Mouse (Mus musculus): Measurements from ENCODE around the gene Tmie. TPM values are rescaled to one million over a fixed set of nuclear protein-coding genes. Genes with fewer than 3 reads are reported as not detected.

The Tmie gene
- total RNA-seq, 2 experiments from 2014 or later, result 4.7 to 5.5 TPM

DNA sequence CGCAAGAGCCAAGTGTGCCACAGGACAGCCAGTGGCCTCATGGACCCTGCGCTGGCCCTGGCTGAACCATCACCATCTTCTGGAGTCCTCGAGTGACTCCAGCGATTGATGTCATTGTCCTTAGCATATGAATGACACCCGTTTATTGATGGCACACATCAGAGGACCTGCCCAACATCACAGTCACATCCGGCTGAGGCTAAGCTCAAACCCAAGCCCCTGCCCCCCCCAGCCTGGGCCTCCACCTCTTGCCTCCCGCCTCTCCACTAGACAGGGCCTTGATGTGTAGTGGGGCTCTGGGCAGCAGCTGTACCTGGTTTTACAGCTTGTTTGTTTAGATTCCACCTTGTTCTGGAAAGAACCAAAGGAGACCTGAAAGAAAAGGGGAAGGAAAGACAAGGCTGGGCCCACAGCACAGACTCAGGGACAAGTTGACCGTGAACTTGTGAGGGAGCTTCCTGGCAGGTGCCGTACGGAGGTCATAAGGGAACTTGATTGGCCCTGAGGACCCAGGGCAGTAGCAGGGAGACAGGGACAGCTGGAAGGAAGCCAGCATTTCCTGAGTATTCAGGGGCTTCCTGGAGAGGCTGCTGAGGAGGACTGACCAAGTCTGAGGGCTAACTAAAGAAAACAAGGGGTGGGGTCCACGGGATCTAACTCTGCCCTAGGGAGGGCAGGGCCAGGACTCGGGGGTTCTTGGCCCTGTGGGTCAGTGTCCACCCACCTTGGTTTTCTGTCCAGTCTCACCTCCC lies 11.3 kb upstream of the Tmie start:
- peak in 1 of 2 experiments; percentile 29 for DNase-seq (ENCODE audit: extremely low spot score in 1 of 2, low spot score in 2 of 2)
- intact Hi-C loops (cut with DNase I), result no loop called here

- intact Hi-C loops (cut with DNase I), result no loop called here
- DNase-seq (ENCODE audit: extremely low spot score in 1 of 2, low spot score in 2 of 2), result peak in 1 of 2 experiments; percentile 29
Observed at GRCm38 (mm10) chr9:110890026-110890783, 10.3 kb upstream of the Tmie start.

DNA sequence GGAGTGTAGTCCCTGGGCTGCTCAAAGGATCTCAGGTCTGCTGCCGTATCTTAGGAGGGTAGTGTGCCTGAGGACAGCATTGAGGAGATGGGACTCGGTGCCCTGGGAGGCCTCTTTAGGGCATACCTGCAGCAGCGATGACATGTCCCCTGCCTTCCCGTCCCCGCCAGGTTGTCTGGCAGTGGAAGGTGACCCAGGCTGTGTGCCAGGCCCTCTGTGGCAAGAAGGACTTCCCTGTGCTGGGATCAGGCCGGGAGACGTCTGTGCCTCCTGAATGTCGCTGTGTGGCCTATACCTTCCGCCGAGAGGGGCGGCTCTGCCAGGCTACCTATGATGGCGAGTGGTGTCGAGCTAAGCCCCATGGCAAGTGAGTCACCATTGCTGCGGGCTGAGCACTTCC lies 9.0 kb upstream of the Tmie start:
- intact Hi-C loops (cut with DNase I), result no loop called here
- DNase-seq (ENCODE audit: extremely low spot score in 1 of 2, low spot score in 2 of 2), result no peak

DNA sequence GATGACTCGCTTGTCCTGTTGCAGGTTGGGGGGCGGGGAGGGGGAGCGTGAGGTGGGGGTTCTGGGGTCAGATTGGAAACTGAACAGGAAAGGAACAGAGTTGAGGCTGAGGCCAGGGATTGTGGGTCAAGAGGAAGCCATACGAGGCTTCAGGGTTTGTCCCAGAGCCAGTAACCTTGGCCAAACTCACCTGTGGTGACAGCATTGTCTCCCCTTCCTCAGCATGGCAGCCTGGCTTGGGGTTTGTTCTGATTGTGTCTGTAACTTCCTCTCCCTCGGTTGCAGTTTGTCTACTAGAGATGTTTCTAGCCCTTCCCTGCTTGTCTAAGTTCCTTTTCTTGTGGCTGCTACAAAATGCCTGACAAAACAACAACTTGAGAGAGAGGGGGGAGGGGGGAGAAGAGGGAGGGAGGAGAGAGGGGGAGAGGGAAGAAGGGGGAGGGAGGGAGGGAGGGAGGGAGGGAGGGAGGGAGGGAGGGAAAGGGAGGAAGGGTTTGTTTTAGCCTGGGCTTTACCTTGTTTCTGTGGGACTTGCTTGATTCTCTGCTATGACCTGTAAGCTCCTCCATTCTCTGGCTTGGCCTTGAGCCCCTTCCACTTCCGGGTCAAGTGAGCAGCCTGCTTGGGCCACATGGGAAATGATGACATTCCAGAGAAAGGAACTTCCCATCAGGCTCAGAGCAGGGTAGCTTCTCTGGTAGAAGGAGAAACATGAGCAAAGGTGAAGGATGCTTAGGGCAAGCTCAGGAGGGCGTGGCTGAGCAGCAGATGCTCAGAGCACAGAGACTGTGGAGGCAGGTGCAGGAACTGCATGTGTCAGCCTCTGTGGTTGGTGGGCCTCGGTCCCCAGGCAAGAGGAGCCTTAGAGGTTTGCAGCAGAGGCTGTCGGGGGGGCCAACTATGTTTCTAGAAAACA lies 7.7 kb upstream of the Tmie start:
- intact Hi-C loops (cut with DNase I), result no loop called here
- no peak for DNase-seq (ENCODE audit: extremely low spot score in 1 of 2, low spot score in 2 of 2)

GRCm38 (mm10) chr9:110881953-110882352 lies 2.0 kb upstream of the Tmie start:
- intact Hi-C loops (cut with DNase I), result no loop called here
- DNase-seq (ENCODE audit: extremely low spot score in 1 of 2, low spot score in 2 of 2), result no peak

DNA sequence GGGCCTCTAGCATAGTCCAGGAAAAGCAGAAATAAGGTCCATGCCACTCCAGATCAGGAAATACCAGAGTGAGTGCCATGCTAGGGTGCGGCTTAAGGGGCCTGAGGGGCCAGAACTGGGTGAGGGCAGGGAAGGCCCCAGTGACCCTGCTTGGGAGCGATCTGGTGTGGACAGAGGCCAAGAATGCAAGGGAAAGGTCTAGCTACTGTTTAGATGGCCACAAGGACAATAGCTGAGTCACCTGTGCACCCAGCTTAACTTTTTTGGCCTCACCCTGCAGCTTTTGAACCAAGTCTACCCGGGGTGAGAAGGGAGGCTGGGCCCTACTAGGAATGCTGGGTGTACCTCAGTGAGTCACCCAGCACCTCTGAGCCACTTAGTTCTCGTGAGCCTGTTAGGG lies 859 bp upstream of the Tmie start:
- intact Hi-C loops (cut with DNase I), result no loop called here
- DNase-seq (ENCODE audit: extremely low spot score in 1 of 2, low spot score in 2 of 2), result no peak

DNA sequence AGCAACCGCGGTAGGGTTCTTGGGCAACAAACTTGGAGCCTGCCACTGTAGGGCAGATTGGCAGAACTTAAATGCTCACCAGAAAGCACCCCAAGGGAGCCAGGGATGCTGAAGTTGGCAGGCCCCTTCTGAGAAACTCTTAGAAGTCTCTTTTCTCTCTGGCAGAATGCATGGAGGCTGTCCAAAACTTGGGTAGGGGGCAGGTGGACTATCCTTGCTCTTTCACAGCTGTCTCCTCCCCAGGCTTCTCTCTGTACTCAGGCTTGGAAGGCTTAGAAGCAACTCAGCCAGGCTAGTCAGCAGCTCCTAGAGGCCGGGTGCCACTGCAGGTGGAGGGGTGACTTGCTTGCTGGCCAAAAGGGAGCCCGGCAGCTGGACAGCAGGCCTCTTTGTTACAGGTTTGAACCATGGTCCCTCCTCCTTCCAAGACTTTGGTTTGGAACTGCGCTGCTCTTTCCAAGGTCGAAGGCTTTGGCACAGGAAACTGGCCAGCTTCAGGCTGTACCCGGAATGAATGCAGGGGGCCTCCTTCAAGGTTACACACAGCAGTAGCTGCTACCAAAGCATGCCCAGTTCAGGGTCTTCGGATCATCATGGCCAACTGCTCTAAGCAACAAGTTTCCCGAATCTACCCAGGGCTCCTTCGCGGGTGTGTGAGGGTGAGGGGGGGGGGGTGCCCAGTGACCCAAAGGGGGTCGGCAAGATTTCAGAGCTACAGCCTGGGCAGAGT lies 557 bp downstream of the Tmie start, which contains the start of gene Als2cl:
TSS of gene Als2cl (plus strand) at position 680 of the 730 bp plus-strand sequence.
- peak in 1 of 2 experiments; percentile 26 for DNase-seq (ENCODE audit: extremely low spot score in 1 of 2, low spot score in 2 of 2)
- intact Hi-C loops (cut with DNase I), result no loop called here

- peak; percentile 31 to 64 for DNase-seq (ENCODE audit: extremely low spot score in 1 of 2, low spot score in 2 of 2)
Observed at GRCm38 (mm10) chr9:110877888-110878287, 2.0 kb downstream of the Tmie start.

GRCm38 (mm10) chr9:110877353-110877752 lies 2.6 kb downstream of the Tmie start:
- intact Hi-C loops (cut with DNase I), result no loop called here
- DNase-seq (ENCODE audit: extremely low spot score in 1 of 2, low spot score in 2 of 2), result no peak

More at GRCm38 (mm10) chr9:110877888-110878287, 2.0 kb downstream of the Tmie start:
- intact Hi-C loops (cut with DNase I), result no loop called here

- intact Hi-C loops (cut with DNase I), result no loop called here
- DNase-seq (ENCODE audit: extremely low spot score in 1 of 2, low spot score in 2 of 2), result no peak
Observed at GRCm38 (mm10) chr9:110875288-110875695, 4.6 kb downstream of the Tmie start.

- DNase-seq (ENCODE audit: extremely low spot score in 1 of 2, low spot score in 2 of 2), result no peak
- intact Hi-C loops (cut with DNase I), result loop anchor here (5.0 kb wide), 1 partner anchor 157 kb away; no protein-coding TSS in a partner anchor
Observed at GRCm38 (mm10) chr9:110874660-110875191, 5.2 kb downstream of the Tmie start.

DNA sequence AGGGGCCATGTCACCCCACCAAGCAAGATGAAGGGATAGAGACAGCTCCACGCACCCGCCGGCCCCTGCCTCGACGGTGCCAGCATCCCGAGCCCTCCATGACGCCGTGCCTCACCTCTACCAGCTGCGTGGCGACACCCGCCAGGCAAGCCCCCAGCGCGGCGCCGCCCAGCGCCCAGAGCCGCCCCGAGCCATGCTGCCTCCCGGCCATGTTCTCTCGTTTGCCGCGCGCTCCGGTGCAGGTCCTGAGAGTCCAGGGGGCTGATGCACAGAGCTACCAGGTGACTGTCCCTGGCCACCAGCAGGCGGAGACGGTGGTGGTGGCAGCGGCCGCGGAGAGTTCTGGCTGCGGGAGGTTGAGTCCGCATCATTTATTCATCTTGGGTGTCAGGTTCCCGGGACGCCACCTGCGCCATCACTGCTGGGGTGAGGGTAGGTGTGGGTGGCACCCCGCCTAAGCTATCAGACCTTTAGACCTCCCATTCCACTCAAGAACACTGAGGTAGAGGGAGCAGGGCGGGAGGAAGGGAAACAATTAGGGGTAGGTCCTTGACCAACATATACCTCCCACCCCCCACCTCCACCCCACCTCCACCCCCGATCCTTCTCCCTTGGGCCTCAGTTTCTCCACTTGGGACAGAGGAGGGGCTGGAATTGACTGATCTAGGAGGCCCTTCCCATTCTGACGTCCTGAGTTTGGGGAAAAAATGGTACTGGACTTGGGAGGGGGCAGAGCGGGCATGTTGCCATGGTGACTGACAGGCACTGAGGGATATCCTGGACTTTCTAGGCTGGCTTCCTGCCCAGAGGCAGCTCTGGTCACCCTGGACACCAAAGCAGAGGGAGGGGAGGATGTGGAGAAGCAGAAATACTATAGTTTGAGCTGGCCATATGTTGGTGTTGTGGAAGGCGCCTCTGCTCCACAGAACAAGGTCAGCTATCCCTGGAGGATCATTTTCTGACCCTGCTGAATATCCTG lies 5.9 kb downstream of the Tmie start:
- DNase-seq (ENCODE audit: extremely low spot score in 1 of 2, low spot score in 2 of 2), result peak; percentile 79 to 91
- intact Hi-C loops (cut with DNase I), result loop anchor here (5.0 kb wide), 1 partner anchor 157 kb away; no protein-coding TSS in a partner anchor

- intact Hi-C loops (cut with DNase I), result loop anchor here (5.0 kb wide), 1 partner anchor 154 kb away; no protein-coding TSS in a partner anchor
- peak in 1 of 2 experiments; percentile 44 for DNase-seq (ENCODE audit: extremely low spot score in 1 of 2, low spot score in 2 of 2)
Observed at GRCm38 (mm10) chr9:110871030-110871429, 8.9 kb downstream of the Tmie start.

DNA sequence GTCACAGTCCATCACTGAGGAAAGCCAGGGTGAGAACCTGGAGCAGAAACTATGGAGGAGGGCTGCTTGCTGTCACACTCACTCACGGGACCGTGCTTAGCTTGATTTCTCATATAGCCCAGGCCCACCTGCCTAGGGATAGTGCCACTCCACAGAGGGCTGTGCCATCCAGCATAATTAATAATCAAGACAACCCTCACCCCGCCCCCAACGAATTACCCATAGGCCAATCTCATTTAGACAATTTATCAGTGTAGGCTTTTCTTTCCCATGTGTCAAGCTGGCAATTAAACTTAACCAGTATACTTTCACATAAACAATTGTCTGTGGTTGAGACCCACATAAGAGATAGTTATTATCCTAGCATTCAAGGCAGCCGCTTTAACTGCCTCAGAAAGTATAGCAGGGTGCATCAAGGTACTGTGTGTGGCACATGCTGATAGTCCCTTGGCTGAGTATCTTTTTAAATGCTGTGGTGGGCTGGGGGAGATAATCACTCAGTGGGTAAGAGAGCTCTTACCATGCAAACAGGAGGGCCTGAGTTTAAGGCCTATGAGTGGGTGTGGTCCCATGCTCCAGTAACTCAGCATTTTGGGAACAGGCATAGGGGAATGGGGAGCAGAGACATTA lies 20.8 kb downstream of the Tmie start:
- intact Hi-C loops (cut with DNase I), result no loop called here
- no peak for DNase-seq (ENCODE audit: extremely low spot score in 1 of 2, low spot score in 2 of 2)

DNA sequence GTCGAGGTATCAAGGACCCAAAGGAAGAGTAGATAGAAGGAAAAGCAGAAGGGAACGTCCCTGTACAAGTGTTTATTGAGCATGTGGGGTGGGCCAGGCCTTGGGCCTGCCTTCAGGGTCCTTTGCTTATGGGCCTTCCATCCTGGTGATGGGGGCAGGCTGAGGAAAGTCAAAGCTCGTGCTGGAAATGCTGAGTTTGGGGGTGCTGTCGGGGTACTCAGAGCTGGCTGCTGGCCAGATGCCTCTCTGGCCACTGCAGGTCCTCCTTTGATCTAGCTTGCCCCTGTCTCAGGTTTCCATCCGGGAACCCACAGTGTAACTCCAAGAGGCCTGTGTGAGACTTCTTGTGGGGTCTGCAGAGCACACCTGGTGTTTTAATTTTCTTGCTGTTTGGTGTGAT lies 21.4 kb downstream of the Tmie start:
- DNase-seq (ENCODE audit: extremely low spot score in 1 of 2, low spot score in 2 of 2), result no peak
- intact Hi-C loops (cut with DNase I), result no loop called here

GRCm38 (mm10) chr9:110857781-110858472 lies 22.0 kb downstream of the Tmie start, which contains the start of gene Prss50:
Gene Prss50 (plus strand): TSS chr9:110857967.
- intact Hi-C loops (cut with DNase I), result no loop called here
- no peak for DNase-seq (ENCODE audit: extremely low spot score in 1 of 2, low spot score in 2 of 2)
